Mouse (Mus musculus) midbrain, postnatal 0 days (tissue): ENCODE measurements around the gene Fbln2. TPM values are rescaled to one million over a fixed set of nuclear protein-coding genes. Genes with fewer than 3 reads are reported as not detected.

Source experiments
- ATAC-seq: fragments of 200-750 bp; cut with Nextera tagmentation; 2 replicates; pipeline ENCODE4 v1.8.0; 2017; ENCODE audit warnings: moderate number of reproducible peaks, mild to moderate bottlenecking, moderate TSS enrichment, moderate library complexity; ENCODE audit not compliant: low FRiP score
- DNase-seq: peaks from one replicate; pipeline ENCODE4 v3.0.0-alpha.2; 2015; ENCODE audit warnings: low spot score
- H3K27ac ChIP-seq: fragments of 300-500 bp; sonication (generic); 2 replicates; pipeline ENCODE4 v1.5.1; 2014; ENCODE audit warnings: low read depth, mild to moderate bottlenecking, low read length, mixed read lengths
- H3K27me3 ChIP-seq: fragments of 300-500 bp; sonication (generic); 2 replicates; pipeline ENCODE4 v1.6.1; 2014; ENCODE audit warnings: low read length, control low read depth, mixed read lengths; ENCODE audit not compliant: insufficient read depth
- H3K36me3 ChIP-seq: fragments of 300-500 bp; sonication (generic); 2 replicates; pipeline ENCODE4 v1.6.1; 2014; ENCODE audit warnings: low read length, control low read depth, mixed read lengths; ENCODE audit not compliant: insufficient read depth
- H3K4me1 ChIP-seq: fragments of 300-500 bp; sonication (generic); 2 replicates; pipeline ENCODE4 v1.6.1; 2014; ENCODE audit warnings: mild to moderate bottlenecking, control low read depth, antibody characterized with exemption, low read length, mixed read lengths; ENCODE audit not compliant: insufficient read depth
- H3K4me2 ChIP-seq: fragments of 300-500 bp; sonication (generic); 2 replicates; pipeline ENCODE4 v1.6.1; 2014; ENCODE audit warnings: low read depth, mild to moderate bottlenecking, low read length, mixed read lengths; ENCODE audit not compliant: poor library complexity, severe bottlenecking
- H3K4me3 ChIP-seq: fragments of 300-500 bp; sonication (generic); 2 replicates; pipeline ENCODE4 v1.5.1; 2014; ENCODE audit warnings: low read depth, mild to moderate bottlenecking, low read length, moderate library complexity
- H3K9ac ChIP-seq: fragments of 300-500 bp; sonication (generic); replicated peaks from 2 replicates; pipeline ENCODE4 v1.6.1; 2014; ENCODE audit warnings: mild to moderate bottlenecking, low read length, moderate library complexity, mixed read lengths; ENCODE audit not compliant: poor library complexity, severe bottlenecking
- H3K9me3 ChIP-seq: fragments of 300-500 bp; sonication (generic); 2 replicates; pipeline ENCODE4 v1.6.1; 2016; ENCODE audit warnings: low read length, control low read depth
- CTCF ChIP-seq: IDR thresholded peaks from 2 replicates; pipeline ENCODE4 v1.5.1; 2016; ENCODE audit warnings: antibody characterized with exemption, mild to moderate bottlenecking
- WGBS: fragments of 180-500 bp; shearing (Covaris S2); extraction: QIAGEN DNeasy Blood & Tissue Kit; methylation state at CpG from one replicate; pipeline ENCODE4 v1.1.7; 2014; 5-methylcytosine and 5-hydroxymethylcytosine counted together
- polyA plus RNA-seq: library from polyadenylated mRNA; unstranded; fragments of >200 nt; fragmentation: Nextera tagmentation; extraction: Ambion mirVana; gene quantifications from 2 replicates; pipeline ENCODE4 v1.2.1, GENCODE M21; 2015
- total RNA-seq: library from RNA; depleted of rRNA; stranded (reverse); fragments of >200 nt; gene quantifications from 2 replicates; pipeline ENCODE4 v1.2.3, GENCODE M21; 2014

The Fbln2 gene
- total and polyA plus RNA-seq, 2 experiments from 2014 or later, result 12.1 to 33.5 TPM

DNA sequence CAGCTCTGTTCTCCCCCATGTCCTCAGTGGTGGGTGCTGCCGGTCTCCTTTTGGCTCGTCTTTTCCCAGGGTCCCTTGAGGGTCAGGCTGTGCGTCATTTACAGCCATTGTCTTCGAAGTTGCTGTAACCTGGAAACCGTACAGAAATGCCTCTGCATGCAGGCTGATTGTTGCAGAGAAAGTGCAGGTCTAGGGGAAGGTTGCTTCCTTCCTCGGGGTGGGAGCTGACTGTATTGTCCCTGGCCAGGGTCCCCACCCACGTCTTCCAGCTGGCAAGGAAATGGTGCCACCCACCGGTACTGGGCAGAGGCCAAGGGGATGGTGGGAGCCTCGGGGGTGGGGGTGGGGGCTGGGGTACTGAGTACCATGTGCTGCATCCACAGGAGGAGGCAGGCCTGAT, 6.2 kb downstream of the Fbln2 start:
- no peak overlapping the region for H3K27ac ChIP-seq
- no peak for DNase-seq
- H3K4me1 ChIP-seq, result no peaks in the 10 kb centered on the region
- H3K9ac ChIP-seq, result no peak overlapping the region
- no peaks in the 10 kb centered on the region for H3K36me3 ChIP-seq
- H3K27me3 ChIP-seq, result no peaks in the 10 kb centered on the region
- H3K9me3 ChIP-seq, result no peaks in the 10 kb centered on the region
- no peak for TF ChIP-seq CTCF
- WGBS, result 53% methylated on average over 9 of the region's 9 CpGs
- no peak for ATAC-seq
- no peak overlapping the region for H3K4me2 ChIP-seq
- H3K4me3 ChIP-seq, result no peak overlapping the region

DNA sequence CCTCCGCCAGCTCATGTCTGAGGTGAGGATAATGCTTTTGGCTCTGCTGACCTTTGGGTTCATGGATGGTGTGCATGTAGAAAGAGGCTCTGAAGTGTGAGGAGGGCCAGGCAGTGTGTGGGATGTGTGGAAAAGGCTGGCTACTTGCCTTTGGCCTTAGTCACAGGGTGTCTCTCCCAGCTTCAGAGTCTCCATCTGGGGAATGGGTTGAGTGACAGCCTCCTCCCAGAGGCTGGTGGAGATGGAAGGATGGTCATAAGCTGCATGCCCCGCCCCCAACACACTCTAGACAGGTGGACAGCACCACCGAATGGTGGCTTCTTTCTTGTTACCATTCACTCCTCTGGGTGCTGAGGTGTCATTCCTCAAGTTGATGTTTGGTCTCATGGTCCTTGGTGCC, 6.6 kb downstream of the Fbln2 start:
- H3K36me3 ChIP-seq, result no peaks in the 10 kb centered on the region
- 82% methylated on average over 3 of the region's 3 CpGs for WGBS
- no peak for TF ChIP-seq CTCF
- H3K4me2 ChIP-seq, result no peak overlapping the region
- ATAC-seq (peak; percentile 12; the same call in 1 of the 2 replicates), DNase-seq (no peak)
- no peaks in the 10 kb centered on the region for H3K9me3 ChIP-seq
- no peak overlapping the region for H3K4me3 ChIP-seq
- no peak overlapping the region for H3K9ac ChIP-seq
- no peaks in the 10 kb centered on the region for H3K4me1 ChIP-seq
- H3K27ac ChIP-seq, result no peak overlapping the region
- H3K27me3 ChIP-seq, result no peaks in the 10 kb centered on the region

DNA sequence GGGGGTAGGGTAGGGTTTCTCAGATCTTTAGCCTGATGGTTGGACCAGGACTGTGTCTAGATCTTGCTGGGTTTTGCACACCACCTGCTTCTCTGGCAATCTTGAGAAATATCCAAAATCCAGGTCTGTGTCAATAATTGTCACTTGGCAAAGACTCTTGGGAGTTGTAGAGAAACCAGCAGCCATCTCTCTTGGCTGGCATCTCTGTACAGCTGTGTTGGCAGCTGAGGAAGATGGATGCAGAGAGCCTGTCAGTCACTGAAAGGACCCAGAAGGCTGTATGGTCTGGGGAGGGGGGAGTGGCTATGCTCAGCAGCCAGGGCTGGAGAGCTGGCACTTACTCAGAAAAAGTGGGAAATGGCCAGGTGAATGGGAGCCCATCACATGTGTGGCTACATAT, 7.8 kb downstream of the Fbln2 start:
- Histone ChIP-seq H3K4me2 (no peak overlapping the region), H3K9ac (no peak overlapping the region), H3K27me3 (no peaks in the 10 kb centered on the region), H3K27ac (no peak overlapping the region), H3K9me3 (no peaks in the 10 kb centered on the region), H3K4me1 (no peaks in the 10 kb centered on the region), H3K4me3 (no peak overlapping the region), H3K36me3 (no peaks in the 10 kb centered on the region)
- no peak for TF ChIP-seq CTCF
- DNase-seq (no peak), ATAC-seq (no peak)

DNA sequence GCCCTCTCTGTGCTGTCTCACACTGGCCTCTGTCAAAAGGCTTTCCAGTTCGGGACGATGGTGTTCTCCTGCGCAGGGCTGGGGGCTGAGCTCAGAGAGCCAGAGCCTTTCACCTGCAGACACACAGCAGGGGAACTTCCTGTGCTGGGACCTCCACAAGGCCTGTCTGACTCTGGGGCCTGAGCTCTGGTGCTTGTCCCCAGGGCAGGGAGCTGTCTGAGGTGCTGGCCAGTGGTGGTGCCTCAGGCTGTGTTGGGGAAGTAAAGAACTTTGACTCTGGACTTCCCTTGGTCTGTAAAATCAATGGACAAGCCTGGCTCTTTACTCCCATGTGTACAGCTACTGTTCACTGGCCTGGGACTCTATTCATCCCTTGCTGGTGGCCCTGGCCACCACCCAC, 8.8 kb downstream of the Fbln2 start:
- no peak overlapping the region for H3K4me3 ChIP-seq
- DNase-seq, result no peak
- 13% methylated on average over 3 of the region's 3 CpGs for WGBS
- ATAC-seq, result no peak
- no peaks in the 10 kb centered on the region for H3K4me1 ChIP-seq
- H3K36me3 ChIP-seq, result no peaks in the 10 kb centered on the region
- no peak overlapping the region for H3K4me2 ChIP-seq
- no peaks in the 10 kb centered on the region for H3K27me3 ChIP-seq
- TF ChIP-seq CTCF, result no peak
- no peak overlapping the region for H3K9ac ChIP-seq
- no peak overlapping the region for H3K27ac ChIP-seq
- no peaks in the 10 kb centered on the region for H3K9me3 ChIP-seq

DNA sequence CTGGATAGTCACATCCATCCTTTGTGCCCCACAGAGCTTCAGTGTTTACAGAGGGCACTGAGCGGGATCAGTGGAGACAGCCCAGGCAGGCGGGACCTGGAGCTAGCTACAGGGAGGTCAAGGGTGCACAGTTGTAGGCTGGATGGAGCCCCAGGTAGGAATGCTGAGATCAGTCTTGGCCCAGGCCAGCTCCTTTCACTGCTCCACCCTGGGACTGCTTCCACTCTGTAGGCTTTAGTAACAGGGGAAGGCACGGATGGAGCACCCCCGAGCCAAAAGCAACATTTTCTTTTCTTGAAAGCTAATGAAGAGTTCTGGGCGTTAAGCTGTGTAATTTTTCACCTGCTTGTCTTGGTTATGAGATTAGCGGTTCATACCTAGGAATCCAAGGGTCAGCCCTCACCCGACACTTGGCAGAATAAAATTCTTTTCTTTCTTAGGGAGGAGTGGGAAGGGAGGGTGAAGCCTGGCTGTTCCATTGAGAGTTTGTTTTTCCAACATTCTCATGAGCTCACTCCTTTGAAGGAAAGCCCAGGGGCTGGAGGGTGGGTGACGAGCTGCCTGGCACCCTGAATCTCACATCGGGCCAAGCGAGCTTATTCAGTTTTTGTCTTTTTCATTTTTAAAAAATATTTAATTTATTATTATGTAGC, 10.6 kb downstream of the Fbln2 start:
- WGBS, result 77% methylated on average over 10 of the region's 10 CpGs
- H3K36me3 ChIP-seq, result no peaks in the 10 kb centered on the region
- no peak for TF ChIP-seq CTCF

DNA sequence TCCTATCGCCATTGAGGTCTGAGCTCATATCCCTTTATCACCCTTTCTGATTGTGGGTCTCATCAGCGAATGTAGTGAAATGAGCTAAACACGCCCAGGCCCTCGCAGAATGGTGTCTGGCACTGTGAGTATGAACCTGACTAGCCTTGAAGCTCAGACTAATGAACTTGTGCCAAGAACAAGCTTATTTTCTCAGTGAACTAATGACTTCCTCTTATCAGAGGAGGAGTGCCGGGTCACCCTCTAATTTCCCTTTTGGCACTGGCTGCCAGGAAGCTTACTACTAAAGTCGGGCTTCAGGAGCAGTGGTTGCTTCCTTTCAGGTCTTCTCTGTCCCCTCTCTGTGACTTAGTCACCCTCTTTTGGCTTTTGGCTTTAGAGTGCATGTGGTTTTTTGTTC, 12.7 kb downstream of the Fbln2 start:
- Histone ChIP-seq H3K27ac (no peak overlapping the region), H3K27me3 (no peaks in the 10 kb centered on the region), H3K4me3 (no peak overlapping the region), H3K36me3 (no peaks in the 10 kb centered on the region), H3K4me2 (no peak overlapping the region), H3K9me3 (no peaks in the 10 kb centered on the region), H3K4me1 (no peaks in the 10 kb centered on the region), H3K9ac (no peak overlapping the region)
- no peak for DNase-seq
- ATAC-seq, result no peak
- TF ChIP-seq CTCF, result no peak
- 86% methylated on average over 6 of the region's 6 CpGs for WGBS

More for the DNA sequence above, 10.6 kb downstream of the Fbln2 start:
- no peak overlapping the region for H3K27ac ChIP-seq
- DNase-seq, result no peak
- no peaks in the 10 kb centered on the region for H3K27me3 ChIP-seq
- H3K9me3 ChIP-seq, result no peaks in the 10 kb centered on the region
- no peak for ATAC-seq
- H3K4me3 ChIP-seq, result no peak overlapping the region
- H3K4me2 ChIP-seq, result no peak overlapping the region
- H3K9ac ChIP-seq, result no peak overlapping the region
- H3K4me1 ChIP-seq, result no peaks in the 10 kb centered on the region
